Mouse (Mus musculus): ENCODE data around the gene Zcchc8.

Zcchc8 gene

DNA sequence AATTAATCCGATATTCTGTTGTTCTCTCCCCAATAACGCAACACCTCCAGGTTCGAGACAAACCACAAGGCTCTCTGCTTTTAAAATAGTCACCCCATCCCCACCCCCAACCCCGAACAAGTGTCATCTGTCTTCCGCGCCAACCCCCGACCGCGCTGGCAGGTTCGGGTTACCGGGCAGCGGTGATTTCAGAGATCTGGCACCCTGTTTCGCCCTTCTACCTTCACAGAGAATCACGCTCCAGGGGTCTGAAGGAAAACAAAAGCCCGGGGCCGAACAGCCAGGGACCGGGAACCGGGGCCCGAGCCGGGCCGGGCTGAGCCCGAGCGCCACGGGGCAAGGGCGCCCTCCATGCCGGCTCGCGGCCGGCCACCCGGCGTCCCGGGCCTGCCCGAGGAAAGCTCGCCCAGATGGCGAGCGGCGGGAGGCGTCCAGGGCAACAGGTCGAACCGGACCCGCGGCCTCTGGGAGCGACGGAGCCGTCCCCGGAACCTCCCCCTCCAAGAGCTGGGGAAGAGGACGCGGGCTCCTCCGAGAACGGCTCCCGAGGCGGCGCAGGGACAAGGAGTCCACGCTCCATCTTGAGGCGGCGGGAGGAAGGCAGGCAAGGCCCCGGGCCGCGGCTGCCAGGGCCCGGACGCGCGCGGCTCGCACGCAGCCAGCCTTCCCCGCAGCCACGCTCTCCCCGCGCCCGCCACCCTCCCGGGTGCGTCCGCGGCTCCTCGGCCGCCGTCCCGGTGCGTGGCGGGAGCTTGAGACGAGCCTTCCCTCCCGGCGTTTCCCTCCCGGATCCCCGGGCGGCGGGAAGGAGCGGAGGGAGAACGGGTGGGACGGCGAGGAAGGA lies 37.3 kb downstream of the Zcchc8 start:
- peak in 1 of 2 experiments; percentile 55 for DNase-seq (ENCODE audit: low spot score in 2 of 2)

DNA sequence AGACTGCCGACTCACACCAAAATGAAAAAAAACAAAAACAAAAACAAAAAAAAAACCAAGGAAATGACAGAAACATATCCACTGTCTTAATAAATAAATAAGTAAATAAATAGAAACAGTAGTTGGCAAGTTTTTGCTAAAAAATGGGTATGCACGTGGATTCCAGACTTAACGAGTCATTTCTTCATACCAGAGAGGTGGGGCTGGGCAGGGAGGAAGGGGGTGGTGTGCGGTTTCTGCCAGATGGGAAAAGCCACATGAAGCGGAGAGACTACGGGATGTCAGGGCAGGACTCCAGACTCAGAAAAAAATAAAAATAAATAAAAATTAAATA lies 37.9 kb downstream of the Zcchc8 start:
- peak in 1 of 2 experiments; percentile 38 for DNase-seq (ENCODE audit: low spot score in 2 of 2)

DNA sequence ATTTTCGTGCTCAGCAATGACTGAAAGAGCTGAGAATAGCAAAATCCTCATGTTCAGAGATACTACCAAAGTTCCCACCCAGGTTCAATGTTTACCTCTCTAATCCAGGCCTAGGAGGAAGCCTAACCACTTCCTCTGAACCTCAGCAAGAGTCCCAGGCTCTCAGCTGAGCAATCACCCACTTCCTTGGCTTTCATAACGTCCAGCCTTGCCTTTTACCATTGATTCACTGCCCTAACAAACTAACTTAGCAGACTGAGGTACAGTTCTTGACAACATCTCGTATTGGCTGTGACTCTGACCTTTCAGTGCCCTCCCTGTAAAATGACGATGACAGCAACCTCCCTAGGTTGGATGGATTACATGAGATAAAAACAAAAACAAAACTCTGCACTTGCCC lies 38.5 kb downstream of the Zcchc8 start:
- DNase-seq (ENCODE audit: low spot score in 2 of 2): no peak

DNA sequence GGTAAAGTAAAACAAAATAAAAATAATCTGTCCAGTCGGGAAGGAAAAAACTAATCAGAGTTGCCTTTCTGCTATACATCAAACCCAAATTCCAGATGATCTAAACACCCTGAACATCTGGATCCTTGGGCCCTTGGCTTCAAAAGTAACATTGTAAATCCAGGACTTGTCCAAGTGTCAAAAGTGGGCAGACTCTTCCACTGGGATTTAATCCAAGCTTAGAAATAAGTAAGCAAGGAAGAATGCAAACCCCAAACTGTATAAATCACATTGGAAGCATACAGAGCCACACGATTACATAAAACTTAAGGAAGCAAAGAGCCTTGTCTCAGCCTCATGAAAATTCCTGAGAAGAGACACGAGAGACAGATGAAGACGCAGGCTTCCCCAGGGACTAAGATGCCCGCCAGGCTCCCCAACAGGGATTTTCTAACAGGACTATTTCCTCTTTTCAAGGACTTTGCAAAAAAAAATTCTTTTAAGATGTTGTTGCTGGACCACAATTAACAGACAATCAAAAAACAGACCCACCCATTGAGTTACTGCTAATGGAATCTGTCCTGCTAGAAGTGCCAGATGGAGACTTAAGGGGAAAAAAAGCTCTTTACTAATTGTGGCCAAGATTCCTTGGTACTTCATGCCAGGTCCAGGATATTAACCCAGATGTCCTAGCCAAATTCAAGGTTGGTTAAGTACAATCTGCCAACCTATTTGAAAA lies 41.2 kb downstream of the Zcchc8 start:
- DNase-seq (ENCODE audit: low spot score in 2 of 2): no peak

DNA sequence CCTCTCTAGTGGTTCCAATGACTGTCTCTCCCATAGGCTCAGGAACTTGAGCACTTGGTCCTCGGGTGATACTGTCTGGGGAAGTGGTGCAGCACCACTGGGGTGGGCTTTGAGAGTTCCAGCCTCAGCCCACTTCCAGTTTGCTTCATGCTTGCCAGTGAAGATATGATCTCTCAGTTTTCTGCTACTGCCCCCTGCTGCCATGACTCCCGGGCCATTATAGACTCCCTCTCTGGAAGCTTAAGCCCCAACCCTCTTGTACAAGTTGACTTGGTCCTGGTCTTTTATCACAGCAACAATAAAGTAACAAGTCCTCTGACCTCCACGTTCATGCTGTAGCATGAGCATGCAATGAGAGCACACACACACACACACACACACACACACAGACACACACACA lies 41.8 kb downstream of the Zcchc8 start:
- no peak for DNase-seq (ENCODE audit: low spot score in 2 of 2)

DNA sequence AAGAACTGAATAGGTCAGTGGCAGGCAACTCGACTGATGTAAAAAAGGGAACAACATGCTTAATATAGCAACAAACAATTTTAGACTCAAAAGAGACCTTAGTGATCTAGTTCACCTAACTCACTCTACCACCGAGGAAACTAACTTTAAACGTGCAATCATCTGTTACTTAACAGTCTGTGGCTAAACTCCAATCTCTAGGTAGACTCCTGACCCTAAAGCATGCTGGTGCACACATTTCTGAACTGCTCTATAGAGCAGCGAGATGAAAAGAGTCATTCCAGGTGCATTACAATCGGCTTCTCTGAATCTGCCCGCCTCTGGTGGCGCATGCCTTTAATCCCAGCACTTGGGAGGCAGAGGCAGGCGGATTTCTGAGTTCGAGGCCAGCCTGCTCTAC lies 45.2 kb downstream of the Zcchc8 start:
- no peak for DNase-seq (ENCODE audit: low spot score in 2 of 2)

DNA sequence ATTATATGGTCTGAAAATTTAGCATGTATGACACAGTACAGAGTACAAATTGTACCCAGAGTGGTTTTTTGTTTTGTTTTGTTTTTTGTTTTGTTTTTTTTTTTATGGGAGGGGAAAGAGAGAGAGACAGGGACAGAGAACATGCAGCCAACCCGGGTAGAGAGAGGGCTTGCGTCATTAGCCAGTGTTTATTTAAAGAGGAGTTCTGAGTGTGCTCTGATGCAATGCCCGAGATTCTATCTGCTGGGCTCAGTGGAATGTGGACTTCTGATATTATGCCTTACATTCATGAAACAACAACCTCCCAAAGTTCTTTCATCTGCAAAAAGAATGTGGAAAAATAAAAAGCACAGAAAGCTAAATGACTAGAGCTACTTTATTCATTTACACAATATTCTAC lies 45.7 kb downstream of the Zcchc8 start:
- no peak for DNase-seq (ENCODE audit: low spot score in 2 of 2)

DNA sequence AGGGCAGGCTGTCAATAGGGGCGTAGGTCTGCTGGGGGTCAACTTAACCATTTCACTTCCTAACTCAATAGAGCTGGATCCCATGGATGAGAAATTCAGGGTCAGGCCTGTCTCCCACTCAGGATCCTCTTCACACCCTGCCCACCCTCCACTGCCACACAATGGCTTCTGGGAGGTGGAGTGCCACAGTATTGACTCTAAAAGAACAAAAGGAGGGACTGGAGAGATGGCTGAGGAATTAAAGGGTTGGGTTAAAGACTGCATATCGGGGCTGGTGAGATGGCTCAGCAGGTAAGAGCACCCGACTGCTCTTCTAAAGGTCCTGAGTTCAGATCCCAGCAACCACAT lies 49.5 kb downstream of the Zcchc8 start:
- no peak for DNase-seq (ENCODE audit: low spot score in 2 of 2)

DNA sequence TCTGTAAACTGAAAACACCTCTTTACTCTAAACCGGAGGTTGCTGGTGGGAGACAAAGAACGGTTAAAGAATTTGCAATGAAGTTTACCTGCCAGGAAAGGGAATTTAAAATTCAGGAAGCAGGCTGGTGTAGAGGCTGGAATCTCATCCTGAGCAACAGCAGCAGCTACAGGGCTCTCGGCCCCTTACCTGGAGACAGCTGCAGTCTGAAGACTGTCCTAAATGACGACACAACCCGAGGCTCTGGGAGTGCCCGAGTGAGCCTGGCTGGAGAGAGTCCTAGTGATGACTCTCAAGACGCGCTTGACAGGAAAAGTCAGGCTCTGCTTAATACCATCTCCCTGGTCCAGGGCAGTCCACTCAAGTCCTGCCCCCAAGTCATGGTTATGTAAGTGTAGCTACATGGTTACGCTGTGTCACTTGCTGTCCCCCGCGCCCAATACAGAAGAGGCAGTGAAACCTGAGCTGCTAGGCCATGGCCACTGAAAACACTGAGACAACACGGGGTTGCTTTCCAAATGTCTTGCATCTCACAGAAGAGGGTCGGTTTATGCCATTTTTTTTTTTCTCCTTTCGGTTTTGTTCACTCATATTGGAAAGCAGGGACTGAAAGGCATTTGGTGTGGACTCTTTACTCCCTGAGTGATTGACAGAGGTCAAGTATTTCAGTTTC lies 50.0 kb downstream of the Zcchc8 start:
- no peak for DNase-seq (ENCODE audit: low spot score in 2 of 2)

DNA sequence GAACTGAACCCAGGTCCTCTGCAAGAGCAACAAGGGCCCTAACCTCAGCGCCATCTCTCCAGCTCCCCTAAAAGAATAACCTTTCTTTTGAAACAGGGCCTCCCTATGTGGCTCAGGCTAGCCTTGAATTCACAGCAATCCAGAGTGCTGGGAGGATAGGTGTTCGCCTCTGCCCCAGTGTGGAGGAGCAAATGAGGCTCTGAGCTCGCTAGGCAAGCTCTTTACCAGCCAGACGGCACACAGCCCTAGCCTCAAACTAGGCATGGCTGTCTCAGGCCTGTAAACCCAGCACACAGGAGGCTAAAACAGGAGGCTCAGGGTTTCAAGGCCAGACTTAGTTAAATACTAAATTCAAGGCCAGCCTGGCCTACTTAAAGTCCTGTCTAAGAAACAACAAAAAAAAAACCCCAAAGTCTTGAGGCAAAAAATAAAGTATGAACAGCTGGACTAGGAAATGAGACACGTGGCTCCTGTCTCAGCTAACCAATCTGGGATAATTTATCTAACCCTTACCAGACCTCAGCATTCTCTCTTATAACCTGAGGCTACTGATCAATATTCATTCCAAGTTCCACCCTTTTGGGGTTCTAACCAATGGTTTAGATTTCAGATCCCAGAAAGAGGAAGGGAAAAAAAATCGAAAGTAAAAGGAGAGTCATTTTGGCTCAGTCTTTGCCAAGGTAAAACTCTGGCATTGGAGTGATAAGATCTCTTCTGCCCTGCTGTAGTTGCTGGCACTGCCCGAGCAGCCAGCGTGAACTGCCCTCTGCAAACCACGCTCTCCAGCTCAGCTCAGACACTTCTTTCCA lies 50.7 kb downstream of the Zcchc8 start:
- DNase-seq (ENCODE audit: low spot score in 2 of 2): no peak

DNA sequence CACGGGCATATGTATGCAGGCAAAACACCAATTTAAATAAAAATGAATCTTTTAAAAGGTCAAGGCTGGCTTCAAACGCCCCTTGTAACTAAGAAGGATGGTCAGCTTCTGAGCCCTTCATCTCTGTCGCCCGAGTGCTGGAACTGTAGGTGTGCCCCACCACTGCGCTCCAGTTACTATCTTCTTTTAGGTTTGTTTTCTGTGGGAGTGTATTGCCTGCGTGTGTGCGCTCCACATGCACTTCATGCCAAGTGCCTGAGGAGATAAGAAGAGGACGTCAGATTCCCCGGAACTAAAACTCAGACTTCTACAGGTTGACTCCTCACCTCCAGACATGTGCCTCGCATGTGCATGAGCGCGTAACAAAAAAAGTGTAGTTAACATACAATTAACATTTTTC lies 53.0 kb downstream of the Zcchc8 start:
- no peak for DNase-seq (ENCODE audit: low spot score in 2 of 2)

DNA sequence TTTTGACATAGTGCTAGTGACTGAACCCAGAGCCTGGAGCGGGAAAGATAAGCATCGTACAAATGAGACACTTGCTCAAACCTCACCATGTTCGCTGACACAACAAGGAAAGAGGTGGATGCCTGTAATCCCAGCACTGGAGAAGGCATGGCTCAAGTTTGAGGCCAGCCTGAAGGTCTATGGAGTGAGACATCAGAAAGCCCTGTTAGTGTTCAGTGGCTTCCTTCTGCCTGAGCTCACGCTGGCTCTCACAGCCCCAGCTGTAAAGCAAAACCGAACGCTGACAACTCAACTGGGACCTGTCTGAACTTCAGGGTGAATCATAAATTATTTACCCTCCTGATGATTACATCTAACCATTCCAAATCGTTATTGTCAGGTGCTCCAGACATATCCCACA lies 54.9 kb downstream of the Zcchc8 start:
- DNase-seq (ENCODE audit: low spot score in 2 of 2): no peak

DNA sequence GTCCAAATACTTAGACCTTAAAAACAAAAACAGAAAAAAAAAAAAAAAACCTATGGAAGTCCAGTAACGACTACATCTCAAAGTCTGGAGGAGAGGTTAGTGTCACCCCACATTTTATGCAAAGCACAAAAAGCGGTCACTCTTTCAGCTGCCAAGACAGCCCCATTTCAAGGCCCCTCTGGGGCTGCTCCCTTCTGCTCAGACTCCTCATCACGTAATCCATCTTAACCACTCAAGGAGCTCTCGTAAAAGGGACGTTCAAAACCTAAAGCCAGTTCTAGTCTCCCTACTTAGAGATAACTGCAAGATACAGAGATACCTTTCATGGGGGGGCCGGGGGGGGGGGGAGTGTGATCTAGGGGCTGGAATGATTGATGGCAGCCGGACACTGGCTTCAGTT lies 56.6 kb downstream of the Zcchc8 start:
- no peak for DNase-seq (ENCODE audit: low spot score in 2 of 2)

DNA sequence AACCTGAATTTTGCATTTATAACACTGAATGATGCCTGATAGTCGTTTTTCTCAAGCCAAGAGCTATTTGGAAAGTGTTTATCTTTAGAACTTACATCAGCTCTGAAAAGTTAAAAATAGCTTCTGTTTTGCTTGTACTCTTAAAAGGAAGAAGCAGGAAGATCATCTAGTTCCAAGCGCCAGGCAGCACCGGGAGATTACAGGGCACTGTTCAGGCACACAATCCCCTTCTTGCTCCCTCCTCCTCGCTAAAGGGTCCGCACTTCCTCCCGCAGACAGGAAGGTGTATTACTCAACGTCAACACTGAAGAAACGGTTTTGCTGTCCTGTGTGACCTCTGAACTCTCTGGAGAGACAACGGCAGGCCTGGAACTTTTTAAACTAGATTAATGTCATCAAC lies 58.8 kb downstream of the Zcchc8 start:
- DNase-seq (ENCODE audit: low spot score in 2 of 2): no peak

DNA sequence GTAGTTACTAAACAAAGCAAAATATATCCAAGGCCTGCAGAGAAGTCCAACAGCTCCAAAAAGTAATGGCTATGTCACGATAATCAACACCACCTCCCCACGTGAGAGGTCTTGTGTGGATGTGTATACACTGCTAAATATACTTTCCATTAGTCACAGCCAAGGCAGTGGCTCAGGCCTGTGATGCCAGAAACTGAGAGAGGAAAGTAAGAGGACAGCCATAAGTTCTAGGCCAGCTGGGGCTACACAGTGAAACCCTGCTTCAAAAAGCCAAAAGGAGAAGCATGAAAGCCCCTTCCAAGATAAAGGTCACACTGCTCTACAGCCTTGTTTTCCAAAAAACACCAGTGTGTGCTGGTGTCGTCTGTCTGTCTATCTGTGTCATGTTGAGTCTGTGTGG lies 59.3 kb downstream of the Zcchc8 start:
- DNase-seq (ENCODE audit: low spot score in 2 of 2): peak in 1 of 2 experiments; percentile 45

DNA sequence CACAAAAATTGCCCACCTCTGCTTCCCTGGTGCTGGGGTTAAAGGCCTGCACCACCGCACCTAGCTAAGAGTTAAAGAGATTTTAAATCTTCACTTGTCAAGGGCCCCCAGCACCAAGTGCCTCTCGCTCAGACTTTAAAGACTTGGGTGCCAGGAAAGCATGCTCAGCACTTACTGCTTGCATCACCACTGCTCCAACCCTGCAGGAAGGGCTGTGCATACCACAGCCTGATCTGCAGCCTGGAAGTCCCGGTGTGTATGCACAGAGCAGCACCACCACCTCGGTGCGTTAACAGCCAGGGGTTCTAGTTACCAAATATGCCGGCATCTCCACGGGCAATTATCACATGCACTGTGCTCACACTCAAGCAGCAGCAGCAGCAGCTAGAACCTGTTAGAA lies 63.2 kb downstream of the Zcchc8 start:
- no peak for DNase-seq (ENCODE audit: low spot score in 2 of 2)

DNA sequence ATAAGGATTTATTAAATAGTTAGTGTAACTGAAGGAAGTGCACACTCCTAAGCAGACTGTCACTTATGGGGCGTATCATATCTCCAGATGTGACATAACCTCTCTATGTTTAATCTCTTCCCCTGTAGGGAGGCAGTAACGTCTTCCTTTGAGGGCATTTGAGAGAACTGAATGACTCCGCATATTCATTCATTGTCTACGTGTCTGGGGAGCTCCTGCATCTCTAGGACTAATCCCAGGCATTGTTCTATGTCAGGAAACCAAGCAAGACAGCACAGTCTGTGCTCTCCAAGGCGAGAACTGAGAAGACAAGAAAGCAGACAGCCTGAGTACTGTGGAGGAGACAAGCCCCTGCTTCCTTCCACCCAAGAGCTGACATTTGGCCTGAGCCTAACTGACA lies 66.0 kb downstream of the Zcchc8 start:
- no peak for DNase-seq (ENCODE audit: low spot score in 2 of 2)

DNA sequence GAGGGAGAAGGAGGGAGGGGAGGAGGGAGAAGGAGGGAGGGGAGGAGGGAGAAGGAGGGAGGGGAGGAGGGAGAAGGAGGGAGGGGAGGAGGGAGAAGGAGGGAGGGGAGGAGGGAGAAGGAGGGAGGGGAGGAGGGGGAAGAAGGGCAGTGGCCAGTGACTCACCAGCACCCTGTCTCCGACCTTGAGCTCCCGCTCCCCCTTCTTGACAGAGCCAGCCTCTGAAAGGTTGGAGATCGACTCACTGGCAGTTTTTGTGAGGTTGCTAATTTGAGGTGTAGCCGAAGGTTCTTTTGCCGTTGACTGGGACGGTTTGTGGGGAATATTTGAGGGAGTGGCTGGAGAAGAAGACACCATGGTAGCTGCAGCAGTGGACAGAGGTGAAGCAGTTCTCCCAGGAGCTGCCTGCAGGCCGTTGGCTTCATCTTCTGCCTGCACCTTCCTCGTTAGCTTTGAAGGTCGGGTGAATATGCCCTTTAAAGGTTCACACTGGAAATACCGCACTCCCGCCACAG lies 67.6 kb downstream of the Zcchc8 start:
- no peak for DNase-seq (ENCODE audit: low spot score in 2 of 2)

DNA sequence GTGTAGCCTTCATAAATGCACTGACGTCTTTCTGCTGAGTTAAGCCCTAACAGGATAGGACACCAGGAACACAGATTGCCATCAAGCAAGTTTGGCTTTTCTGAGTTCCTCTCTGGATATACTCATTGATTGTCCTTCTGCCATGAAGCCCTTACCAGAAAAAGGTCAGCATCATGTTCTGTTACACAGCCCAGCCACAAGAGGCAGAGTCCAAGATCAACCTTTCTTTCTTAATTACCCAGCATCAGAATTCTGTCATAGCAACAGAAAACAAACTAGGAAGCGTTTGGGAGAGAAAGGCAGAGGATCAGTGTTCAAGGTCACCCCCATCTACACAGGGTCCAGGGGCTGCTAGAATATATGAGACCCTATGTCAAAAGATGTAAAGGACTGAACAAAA lies 70.1 kb downstream of the Zcchc8 start:
- no peak for DNase-seq (ENCODE audit: low spot score in 2 of 2)
